Mouse (Mus musculus) thymus, adult 2 months (tissue): ENCODE data around the gene Tnfrsf18. TPM values are rescaled to one million over a fixed set of nuclear protein-coding genes. Genes with fewer than 3 reads are reported as not detected.

Source experiments
- DNase-seq: peaks from one replicate; pipeline ENCODE4 v3.0.0; 2021
- H3K27ac ChIP-seq: fragments of 200-500 bp; 2 replicates; pipeline ENCODE4 v1.5.1; 2012; ENCODE audit warnings: low read length, control low read depth; ENCODE audit not compliant: control insufficient read depth, insufficient read depth
- H3K27me3 ChIP-seq: fragments of 200-500 bp; 2 replicates; pipeline ENCODE4 v1.6.1; 2012; ENCODE audit warnings: mild to moderate bottlenecking, low read length, moderate library complexity, mixed read lengths; ENCODE audit not compliant: control insufficient read depth, insufficient read depth
- H3K36me3 ChIP-seq: fragments of 200-500 bp; 2 replicates; pipeline ENCODE4 v1.6.1; 2012; ENCODE audit warnings: mild to moderate bottlenecking, low read length, moderate library complexity; ENCODE audit not compliant: control insufficient read depth, insufficient read depth
- H3K4me1 ChIP-seq: fragments of 200-500 bp; replicated peaks from 2 replicates; pipeline ENCODE4 v1.6.1; 2012; ENCODE audit warnings: low read length; ENCODE audit not compliant: control insufficient read depth, insufficient read depth
- H3K4me3 ChIP-seq: fragments of 200-500 bp; 2 replicates; pipeline ENCODE4 v1.5.1; 2012; ENCODE audit warnings: mild to moderate bottlenecking, low read length, control low read depth, moderate library complexity; ENCODE audit not compliant: control insufficient read depth, insufficient read depth
- CTCF ChIP-seq: fragments of 200-500 bp; IDR thresholded peaks from 2 replicates; pipeline ENCODE4 v1.5.1; 2012; ENCODE audit warnings: mild to moderate bottlenecking, control low read depth, low read length, moderate library complexity, borderline replicate concordance; ENCODE audit not compliant: control insufficient read depth, poor library complexity, insufficient read depth; ENCODE audit errors: extremely low read depth
- POLR2A ChIP-seq: fragments of 200-500 bp; IDR thresholded peaks from 2 replicates; pipeline ENCODE4 v1.6.1; 2012; ENCODE audit warnings: mild to moderate bottlenecking, low read length, control low read depth, moderate library complexity; ENCODE audit not compliant: control insufficient read depth, poor library complexity, insufficient read depth; ENCODE audit errors: extremely low read depth
- WGBS: fragments of 180-500 bp; shearing (Covaris S2); methylation state at CpG from one replicate; pipeline ENCODE4 v1.1.7; 2018; 5-methylcytosine and 5-hydroxymethylcytosine counted together
- polyA plus RNA-seq: library from polyadenylated mRNA; depleted of rRNA; stranded (reverse); fragments of >200 nt; gene quantifications from 2 replicates; pipeline ENCODE4 v1.2.3, GENCODE M21; 2012

Gene Tnfrsf18
- polyA plus RNA-seq, 1 experiment, result 85.2 TPM

DNA sequence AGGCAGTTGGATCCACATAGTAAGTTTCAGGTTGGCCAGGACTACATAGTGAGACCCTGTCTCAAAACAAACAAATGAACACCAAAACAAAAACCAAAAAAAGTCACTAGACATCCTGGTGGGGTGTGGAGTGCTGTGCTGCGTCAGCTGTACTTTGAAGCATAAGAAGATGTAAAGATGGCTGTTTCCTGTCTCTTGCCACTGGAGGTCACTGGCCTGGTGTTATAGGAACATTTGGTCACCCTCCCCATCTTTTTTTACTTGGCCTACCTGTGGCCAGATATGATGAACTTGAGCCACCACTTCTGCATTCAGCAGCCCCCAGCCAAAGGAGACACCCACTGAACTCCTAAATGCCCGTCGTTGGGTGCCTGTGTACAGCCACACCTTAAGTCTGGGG, 4.6 kb upstream of the Tnfrsf18 start:
- Histone ChIP-seq H3K27me3 (no peaks in the 10 kb centered on the region), H3K4me1 (peaks cover 25% of the 10 kb centered on the region), H3K36me3 (no peaks in the 10 kb centered on the region), H3K27ac (peak overlapping the region; percentile 97), H3K4me3 (no peak overlapping the region; the same call in 1 of the 2 replicates)
- TF ChIP-seq POLR2A (no peak), CTCF (no peak)
- DNase-seq, result no peak
- 46% methylated on average over 3 of the region's 3 CpGs for WGBS

DNA sequence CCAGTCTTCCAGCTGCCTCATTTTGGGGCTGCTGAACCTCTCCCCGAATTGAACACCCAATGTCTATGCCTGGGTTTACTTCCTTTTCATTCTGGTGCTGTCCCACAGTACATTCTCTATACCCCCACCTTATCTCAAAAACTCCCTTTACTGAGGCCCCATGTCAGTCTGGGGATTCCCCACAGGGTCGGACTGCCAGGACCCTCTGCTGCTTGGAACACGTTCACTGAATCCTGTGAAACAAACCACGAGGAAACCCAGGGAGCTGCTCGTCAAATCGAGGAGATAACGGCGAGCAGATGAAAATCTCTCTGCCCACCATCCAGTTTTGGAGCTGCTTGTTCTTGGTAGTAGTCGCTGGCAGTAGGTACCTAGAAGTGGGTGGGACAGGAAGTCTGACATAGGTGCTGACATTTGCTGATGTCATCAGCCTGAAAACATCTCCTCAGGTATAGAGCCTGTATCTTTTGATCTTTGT, 4.0 kb upstream of the Tnfrsf18 start:
- no peaks in the 10 kb centered on the region for H3K36me3 ChIP-seq
- DNase-seq, result no peak

DNA sequence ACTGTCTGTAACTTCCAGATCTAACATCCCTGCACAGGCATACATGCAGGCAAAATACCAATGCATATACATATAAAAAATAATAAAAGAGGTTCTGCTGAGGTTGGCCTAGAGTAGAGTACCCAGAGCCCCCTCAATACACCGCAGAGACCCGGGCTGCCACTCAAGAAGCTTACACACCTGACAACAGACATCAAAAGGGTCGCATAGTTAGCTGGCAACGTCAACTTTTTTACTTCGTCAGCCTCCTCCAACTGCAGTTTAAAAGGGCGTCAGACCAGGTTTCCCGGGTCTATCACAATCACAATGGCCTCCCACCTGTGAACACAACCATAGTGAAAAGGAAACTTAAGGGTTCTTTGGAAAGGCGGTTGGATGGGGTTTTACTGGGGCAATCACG, 2.4 kb upstream of the Tnfrsf18 start:
- 78% methylated on average over 9 of the region's 9 CpGs for WGBS

More for the DNA sequence above, 4.0 kb upstream of the Tnfrsf18 start:
- Histone ChIP-seq H3K27me3 (no peaks in the 10 kb centered on the region), H3K27ac (peak overlapping the region; percentile 97), H3K4me1 (peaks cover 30% of the 10 kb centered on the region), H3K4me3 (peak overlapping the region; percentile 15)
- WGBS, result 34% methylated on average over 9 of the region's 9 CpGs
- no peak for TF ChIP-seq CTCF
- no peak for TF ChIP-seq POLR2A

DNA sequence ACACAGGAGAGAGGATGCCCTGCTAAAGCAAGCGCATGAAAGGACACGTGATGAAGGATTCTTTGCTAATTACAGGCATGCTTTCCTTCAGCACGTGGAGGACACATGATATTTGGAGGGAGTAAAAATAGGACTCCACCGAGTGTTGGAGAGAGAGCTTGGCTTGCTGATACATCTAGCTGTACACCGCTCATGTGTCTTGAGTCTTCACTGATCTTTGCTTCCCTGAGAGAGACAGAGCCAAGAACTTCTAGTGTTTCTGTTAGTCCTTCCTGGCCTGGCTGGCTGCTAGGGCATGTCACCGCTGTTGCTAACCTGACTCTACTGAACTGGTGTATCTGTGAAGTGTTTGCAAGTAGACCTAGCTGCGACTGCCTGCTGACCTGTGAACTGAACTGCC, 1.8 kb upstream of the Tnfrsf18 start:
- 93% methylated on average over 7 of the region's 7 CpGs for WGBS
- H3K4me1 ChIP-seq, result peaks cover 33% of the 10 kb centered on the region
- H3K36me3 ChIP-seq, result no peaks in the 10 kb centered on the region; the same call in 1 of the 2 replicates
- H3K27me3 ChIP-seq, result no peaks in the 10 kb centered on the region
- no peak overlapping the region for H3K4me3 ChIP-seq
- no peak for DNase-seq
- H3K27ac ChIP-seq, result no peak overlapping the region
- TF ChIP-seq CTCF, result no peak
- TF ChIP-seq POLR2A, result no peak

More for the DNA sequence above, 2.4 kb upstream of the Tnfrsf18 start:
- no peak overlapping the region for H3K27ac ChIP-seq
- no peak overlapping the region for H3K4me3 ChIP-seq
- no peak for TF ChIP-seq CTCF
- no peak for TF ChIP-seq POLR2A
- no peaks in the 10 kb centered on the region; the same call in 1 of the 2 replicates for H3K36me3 ChIP-seq
- H3K4me1 ChIP-seq, result peaks cover 33% of the 10 kb centered on the region
- H3K27me3 ChIP-seq, result no peaks in the 10 kb centered on the region
- peak; percentile 42 for DNase-seq

DNA sequence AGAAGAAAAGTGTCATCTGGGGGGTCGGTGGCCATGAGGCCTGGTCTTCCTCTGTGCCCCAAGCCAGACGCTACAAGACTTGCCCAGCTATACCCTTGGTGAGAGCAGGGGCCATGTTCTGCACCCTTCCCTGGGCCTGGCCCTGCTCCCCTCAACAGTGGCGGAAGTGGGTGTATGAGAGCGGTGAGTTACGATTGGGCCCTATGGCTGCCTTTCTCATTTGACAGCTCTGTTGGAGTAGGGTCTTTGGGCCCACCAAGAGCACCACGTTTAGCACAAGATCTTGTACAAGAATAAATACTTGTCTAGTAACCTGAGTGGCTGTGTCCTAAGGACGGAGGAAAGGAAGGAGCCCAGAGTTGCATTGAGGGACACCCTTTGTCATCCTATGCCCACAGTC, 2.6 kb downstream of the Tnfrsf18 start:
- no peak for TF ChIP-seq POLR2A
- TF ChIP-seq CTCF, result no peak
- peaks cover 53% of the 10 kb centered on the region for H3K4me1 ChIP-seq
- no peak for DNase-seq
- H3K27ac ChIP-seq, result no peak overlapping the region
- no peaks in the 10 kb centered on the region; the same call in 1 of the 2 replicates for H3K36me3 ChIP-seq
- no peak overlapping the region for H3K4me3 ChIP-seq
- no peaks in the 10 kb centered on the region for H3K27me3 ChIP-seq
- 97% methylated on average over 7 of the region's 7 CpGs for WGBS

DNA sequence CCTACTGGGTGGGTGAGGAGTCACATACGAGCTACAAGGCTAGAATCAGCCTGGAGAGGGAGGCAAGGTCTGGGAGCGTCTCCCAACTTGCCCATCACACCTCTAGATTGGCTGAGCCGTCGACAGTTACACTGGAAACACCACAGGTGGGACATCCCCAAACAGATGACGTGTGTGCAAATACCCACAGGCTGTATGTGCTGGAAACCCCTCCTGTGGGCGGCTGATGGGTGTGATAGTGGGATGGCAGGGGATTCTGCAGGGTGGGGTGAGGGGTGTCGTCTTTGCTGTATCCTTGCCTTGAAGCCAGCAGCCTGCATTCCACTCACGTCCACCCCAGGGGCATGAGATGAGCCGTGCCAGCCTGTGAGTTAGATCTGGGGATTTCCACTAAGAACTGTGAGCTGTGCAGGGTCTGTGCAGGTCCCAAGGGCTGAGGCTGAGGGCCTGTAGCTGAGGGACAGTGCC, 4.7 kb downstream of the Tnfrsf18 start:
- DNase-seq, result no peak
- Histone ChIP-seq H3K36me3 (no peaks in the 10 kb centered on the region; the same call in 1 of the 2 replicates), H3K4me1 (peaks cover 67% of the 10 kb centered on the region), H3K4me3 (no peak overlapping the region), H3K27me3 (no peaks in the 10 kb centered on the region; the same call in 1 of the 2 replicates), H3K27ac (peak overlapping the region; percentile 91)
- TF ChIP-seq POLR2A (no peak), CTCF (no peak)
- WGBS, result 66% methylated on average over 9 of the region's 9 CpGs

DNA sequence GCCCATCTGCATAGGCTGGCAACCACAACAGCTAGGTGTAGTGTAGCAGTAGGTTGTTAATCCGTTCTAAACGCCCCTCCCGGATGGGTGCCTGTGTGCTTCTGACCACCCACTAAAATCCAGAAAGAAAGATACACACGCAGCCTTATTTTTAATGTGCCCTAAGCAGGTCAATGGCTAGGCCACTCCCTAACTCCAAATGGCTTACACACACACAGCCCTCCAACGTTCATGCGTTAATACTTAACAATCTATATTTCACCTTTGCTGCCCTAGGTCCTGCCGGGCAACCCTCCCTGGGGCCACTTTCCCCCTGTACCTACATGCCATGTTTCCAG, 5.3 kb downstream of the Tnfrsf18 start:
- WGBS, result 51% methylated on average over 7 of the region's 7 CpGs
- Histone ChIP-seq H3K4me3 (peak overlapping the region; percentile 37; the same call in 1 of the 2 replicates), H3K27ac (peak overlapping the region; percentile 91), H3K36me3 (no peaks in the 10 kb centered on the region; the same call in 1 of the 2 replicates), H3K4me1 (peaks cover 66% of the 10 kb centered on the region), H3K27me3 (no peaks in the 10 kb centered on the region; the same call in 1 of the 2 replicates)
- TF ChIP-seq POLR2A (no peak), CTCF (no peak)
- DNase-seq, result no peak
